In genomic region chr4:155249257-155249647, GRCm38 (mm10) we compare ENCODE assay signal across 8 mouse cellular contexts. TPM values are rescaled to one million over a fixed set of nuclear protein-coding genes. Genes with fewer than 3 reads are reported as not detected.
DNase-seq lines count a peak whose midpoint lies in the region; ATAC-seq lines count a peak whose summit lies in the region.

No protein-coding gene starts in this region.

- peak overlapping the region; percentile 92 for H3K4me2 ChIP-seq in intestine, embryonic 15.5 days (replicated peaks)

- peak overlapping the region; percentile 99 for H3K27ac ChIP-seq in intestine, embryonic 15.5 days

- peak; percentile 87 for DNase-seq in adrenal gland, adult 8-10 months
- DNase-seq in embryo, embryonic 11.5 days (ENCODE audit: low read depth, low spot score): peak; percentile 95
- peak; percentile 92 to 96 for DNase-seq in gastrocnemius, postnatal 36 days
- DNase-seq in left cerebral cortex, postnatal 14 days (ENCODE audit: low spot score in 2 of 2): peak; percentile 97
- DNase-seq in right cerebral cortex, postnatal 14 days: peak; percentile 91
- DNase-seq in urinary bladder, postnatal 25 days (ENCODE audit: low spot score): peak; percentile 88

- no peaks in the 10 kb centered on the region for H3K27me3 ChIP-seq in intestine, embryonic 15.5 days (replicated peaks)

- H3K4me1 ChIP-seq in intestine, embryonic 15.5 days (replicated peaks): peaks cover 20% of the 10 kb centered on the region

- ATAC-seq in intestine, embryonic 15.5 days: peak; percentile 83
- peak; percentile 84 for ATAC-seq in megakaryocyte-erythroid progenitor cell, adult 5-6 weeks (replicated peaks; ENCODE audit: low FRiP score, low TSS enrichment, poor library complexity, severe bottlenecking)

- no peaks in the 10 kb centered on the region for H3K36me3 ChIP-seq in intestine, embryonic 15.5 days

- H3K9ac ChIP-seq in intestine, embryonic 15.5 days: peak overlapping the region; percentile 70

- no peaks in the 10 kb centered on the region for H3K9me3 ChIP-seq in intestine, embryonic 15.5 days

- intact Hi-C loops in gastrocnemius, postnatal 36 days (cut with DNase I): loop anchor here (1.0 kb wide), 1 partner anchor 154 kb away; no protein-coding TSS in a partner anchor
- intact Hi-C loops in left cerebral cortex, postnatal 14 days (cut with DNase I): loop anchor here (1.0 to 10.0 kb wide), 3 partner anchors 102 to 374 kb away; no protein-coding TSS in a partner anchor

- H3K4me3 ChIP-seq in intestine, embryonic 15.5 days (replicated peaks): peak overlapping the region; percentile 62

- WGBS in intestine, embryonic 15.5 days: 0% methylated on average over 9 of the region's 9 CpGs

RNA-seq across cellular contexts. Expression of gene Faap20, which starts 0.3 kb away (rescaled TPM):
- 10 to 100 TPM; 57.4 to 70.1 (median 60.8) TPM for total RNA-seq in adrenal gland, adult 8-10 months (2022)
- 1 to 10 TPM; 3.1 to 4.7 TPM for total RNA-seq in gastrocnemius, postnatal 36 days (2021)
- polyA plus RNA-seq in intestine, embryonic 15.5 days (2015; fragmentation: Nextera tagmentation; extraction: Ambion mirVana): 64.1 and 74.9 TPM in 2 replicates
- 10 to 100 TPM; 22.6 to 27.0 TPM for total RNA-seq in left cerebral cortex, postnatal 14 days (2021)
- 25.6 and 41.4 TPM in 2 replicates for total RNA-seq in megakaryocyte-erythroid progenitor cell, adult 5-6 weeks (2014; fragmentation: Nextera tagmentation)
- 16.8 and 17.0 TPM in 2 replicates for total RNA-seq in megakaryocyte-erythroid progenitor cell, adult 5-6 weeks (2017)

RNA-seq across cellular contexts. Expression of gene Ski, which starts 26.9 kb away (rescaled TPM):
- 10 to 100 TPM; 64.1 to 85.4 (median 69.1) TPM for total RNA-seq in adrenal gland, adult 8-10 months (2022)
- total RNA-seq in gastrocnemius, postnatal 36 days (2021): 10 to 100 TPM; 28.7 to 30.2 TPM
- 13.3 and 13.8 TPM in 2 replicates for polyA plus RNA-seq in intestine, embryonic 15.5 days (2015; fragmentation: Nextera tagmentation; extraction: Ambion mirVana)
- 100 to 1,000 TPM; 110 to 111 TPM for total RNA-seq in left cerebral cortex, postnatal 14 days (2021)
- total RNA-seq in megakaryocyte-erythroid progenitor cell, adult 5-6 weeks (2014; fragmentation: Nextera tagmentation): 16.3 and 16.4 TPM in 2 replicates
- 6.7 and 7.7 TPM in 2 replicates for total RNA-seq in megakaryocyte-erythroid progenitor cell, adult 5-6 weeks (2017)

Comparison
In these comparisons a context has a peak if more than half of its experiments do, and no peak if none do; other contexts are left out.
1. Peak in every context shown above with its lines: DNase-seq, ATAC-seq, H3K4me3 ChIP-seq and H3K27ac ChIP-seq.